In genomic region chr4:108253317-108253716, GRCm38 (mm10) we compare ENCODE assay signal across 13 mouse cellular contexts. TPM values are rescaled to one million over a fixed set of nuclear protein-coding genes. Genes with fewer than 3 reads are reported as not detected.
DNase-seq lines count a peak whose midpoint lies in the region; ATAC-seq and TF ChIP-seq lines count a peak whose summit lies in the region.
"Had no signal": no experiment of that assay in that cellular context is flagged by ENCODE, and none has a peak within 500 bp of the region (broad histone marks: within the 10 kb centered on the region; RNA-seq: fewer than 3 reads in every experiment).

No protein-coding gene starts in this region.

- peaks cover 43% of the 10 kb centered on the region for H3K36me3 ChIP-seq in hindbrain, postnatal 0 days (ENCODE audit: insufficient read depth, low read length)
- H3K36me3 ChIP-seq in hindbrain, embryonic 12.5 days, result peaks cover 79% of the 10 kb centered on the region
- H3K36me3 ChIP-seq in lung, embryonic 14.5 days (ENCODE audit: insufficient read depth), result peaks cover 73% of the 10 kb centered on the region

- TF ChIP-seq CTCF in hindbrain, postnatal 0 days (IDR thresholded peaks at IDR 0.05; ENCODE audit: low read depth), result peak; percentile 43
- TF ChIP-seq CTCF in lung, embryonic 14.5 days (IDR thresholded peaks at IDR 0.05; ENCODE audit: low read depth), result peak; percentile 37; the same call in 1 of the 2 replicates

- no peak for DNase-seq in hindbrain, postnatal 0 days (ENCODE audit: low spot score)
- peak; percentile 5 for DNase-seq in lung, embryonic 14.5 days
- DNase-seq in lung, adult 18-20 months, result no peak
- DNase-seq in ES-CJ7 (ENCODE audit: low read depth, low spot score), result peak; percentile 24
- DNase-seq in thymus, postnatal 0 days (ENCODE audit: low spot score), result peak; percentile 11
- no peak for DNase-seq in urinary bladder, postnatal 10 days (ENCODE audit: low spot score)
- DNase-seq in adrenal gland, postnatal 10 days, result no peak
- DNase-seq: cerebellum, adult 9-11 months; liver, embryonic 13.5 days had no signal

- H3K4me3 ChIP-seq in hindbrain, postnatal 0 days (ENCODE audit: low read length), result no peak overlapping the region
- H3K4me3 ChIP-seq in hindbrain, embryonic 12.5 days, result no peak overlapping the region
- no peak overlapping the region for H3K4me3 ChIP-seq in lung, embryonic 14.5 days (ENCODE audit: low read depth, low read length)
- H3K4me3 ChIP-seq: heart, embryonic 13.5 days; liver, embryonic 13.5 days had no signal

- H3K4me1 ChIP-seq in hindbrain, postnatal 0 days (ENCODE audit: insufficient read depth, low read length), result no peaks in the 10 kb centered on the region
- no peaks in the 10 kb centered on the region for H3K4me1 ChIP-seq in hindbrain, embryonic 12.5 days
- H3K4me1 ChIP-seq in lung, embryonic 14.5 days (ENCODE audit: insufficient read depth), result no peaks in the 10 kb centered on the region
- H3K4me1 ChIP-seq: heart, embryonic 13.5 days; liver, embryonic 13.5 days had no signal

- no peak for ATAC-seq in hindbrain, postnatal 0 days
- ATAC-seq in hindbrain, embryonic 12.5 days (ENCODE audit: low FRiP score), result no peak
- no peak for ATAC-seq in lung, embryonic 14.5 days (ENCODE audit: insufficient read depth)

- H3K27ac ChIP-seq in hindbrain, postnatal 0 days, result no peak overlapping the region
- H3K27ac ChIP-seq in hindbrain, embryonic 12.5 days, result no peak overlapping the region
- no peak overlapping the region for H3K27ac ChIP-seq in lung, embryonic 14.5 days (ENCODE audit: low read depth)
- H3K27ac ChIP-seq: heart, embryonic 13.5 days; liver, embryonic 13.5 days had no signal

- H3K9me3 ChIP-seq in hindbrain, postnatal 0 days (ENCODE audit: low read length), result no peaks in the 10 kb centered on the region
- H3K9me3 ChIP-seq in hindbrain, embryonic 12.5 days (replicated peaks), result no peaks in the 10 kb centered on the region
- H3K9me3 ChIP-seq in lung, embryonic 14.5 days (ENCODE audit: low read depth, low read length), result no peaks in the 10 kb centered on the region
- H3K9me3 ChIP-seq: heart, embryonic 13.5 days; liver, embryonic 13.5 days had no signal

- 93% methylated on average over 6 of the region's 6 CpGs for WGBS in hindbrain, postnatal 0 days
- WGBS in hindbrain, embryonic 12.5 days, result 88% methylated on average over 6 of the region's 6 CpGs
- 79% methylated on average over 6 of the region's 6 CpGs for WGBS in lung, embryonic 14.5 days

- H3K9ac ChIP-seq in hindbrain, postnatal 0 days (replicated peaks; ENCODE audit: low read length), result no peak overlapping the region
- no peak overlapping the region for H3K9ac ChIP-seq in hindbrain, embryonic 12.5 days
- no peak overlapping the region for H3K9ac ChIP-seq in lung, embryonic 14.5 days
- H3K9ac ChIP-seq: heart, embryonic 13.5 days; liver, embryonic 13.5 days had no signal

- H3K27me3 ChIP-seq in hindbrain, postnatal 0 days (ENCODE audit: insufficient read depth, low read length), result no peaks in the 10 kb centered on the region
- H3K27me3 ChIP-seq in hindbrain, embryonic 12.5 days, result no peaks in the 10 kb centered on the region
- no peaks in the 10 kb centered on the region for H3K27me3 ChIP-seq in lung, embryonic 14.5 days (ENCODE audit: insufficient read depth, low read length)
- H3K27me3 ChIP-seq: heart, embryonic 13.5 days; liver, embryonic 13.5 days had no signal

- H3K4me2 ChIP-seq in hindbrain, postnatal 0 days (ENCODE audit: low read depth, low read length), result no peak overlapping the region
- no peak overlapping the region for H3K4me2 ChIP-seq in hindbrain, embryonic 12.5 days (replicated peaks)
- no peak overlapping the region for H3K4me2 ChIP-seq in lung, embryonic 14.5 days
- H3K4me2 ChIP-seq: heart, embryonic 13.5 days; liver, embryonic 13.5 days; midbrain, embryonic 11.5 days had no signal

RNA-seq across cellular contexts. Expression of gene Zyg11a, which starts 35.5 kb away (rescaled TPM):
- total RNA-seq in hindbrain, postnatal 0 days (2014; rRNA removed), result 0.42 TPM in 1 of 2 replicates, not detected in the other
- polyA plus RNA-seq in hindbrain, postnatal 0 days (2015; fragmentation: Nextera tagmentation; extraction: Ambion mirVana), result 0.10 TPM in 1 of 2 replicates, not detected in the other
- not detected in 2 replicates for polyA plus RNA-seq in hindbrain, embryonic 12.5 days (2016; fragmentation: Nextera tagmentation; extraction: Ambion mirVana)
- 0.11 and 0.20 TPM in 2 replicates for polyA plus RNA-seq in lung, embryonic 14.5 days (2014; fragmentation: Nextera tagmentation; extraction: Ambion mirVana)
- polyA plus RNA-seq in thymus, postnatal 0 days (2015; fragmentation: Nextera tagmentation; extraction: Ambion mirVana), result 0.06 and 0.08 TPM in 2 replicates
- total RNA-seq in adrenal gland, postnatal 10 days (2021), result 1 to 10 TPM in 1 of 2 experiments, under 1 TPM in 1; 0.91 to 1.2 TPM
- total RNA-seq: layer of hippocampus, postnatal 25 days had no signal
- polyA plus RNA-seq: midbrain, embryonic 11.5 days had no signal

RNA-seq across cellular contexts. Expression of gene Zyg11b, which starts 47.6 kb away (rescaled TPM):
- total RNA-seq in hindbrain, postnatal 0 days (2014; rRNA removed), result 108 and 115 TPM in 2 replicates
- 22.0 and 24.0 TPM in 2 replicates for polyA plus RNA-seq in hindbrain, postnatal 0 days (2015; fragmentation: Nextera tagmentation; extraction: Ambion mirVana)
- 31.9 and 32.2 TPM in 2 replicates for polyA plus RNA-seq in hindbrain, embryonic 12.5 days (2016; fragmentation: Nextera tagmentation; extraction: Ambion mirVana)
- 16.5 and 16.6 TPM in 2 replicates for polyA plus RNA-seq in lung, embryonic 14.5 days (2014; fragmentation: Nextera tagmentation; extraction: Ambion mirVana)
- polyA plus RNA-seq in thymus, postnatal 0 days (2015; fragmentation: Nextera tagmentation; extraction: Ambion mirVana), result 8.0 and 9.5 TPM in 2 replicates
- total RNA-seq in adrenal gland, postnatal 10 days (2021), result 10 to 100 TPM; 29.5 to 35.4 TPM

Comparison
In these comparisons a context has a peak if more than half of its experiments do, and no peak if none do; other contexts are left out.
1. DNase-seq: peak in lung, embryonic 14.5 days (single experiment), ES-CJ7 (single experiment) and thymus, postnatal 0 days (single experiment); none in hindbrain, postnatal 0 days (single experiment), lung, adult 18-20 months (0 of 2), urinary bladder, postnatal 10 days (single experiment) and adrenal gland, postnatal 10 days (single experiment).